Mouse (Mus musculus): ENCODE measurements around the gene Cldn14.
"Not testable (repeated sequence)": the region's sequence is repeated elsewhere in the genome, so short reads cannot be mapped to it uniquely, and the experiment has no call there.

GRCm38 (mm10) chr16:94013328-94014086 is 4.9 kb upstream of the Cldn14 start:
- not testable (repeated sequence) for TF ChIP-seq CTCF (conservative IDR thresholded peaks at IDR 0.05; ENCODE audit: low read length); NANOG (IDR thresholded peaks at IDR 0.05; ENCODE audit: borderline replicate concordance, low read length)

Data from E14TG2a.4 (cell line).